Mouse (Mus musculus): ENCODE measurements at regions not wholly inside any gene's neighbourhood (a gene's known extent, or its start where the extent isn't known, plus 50 kb on each side); places are given as distances from the start of the nearest gene placed in this dataset.

- no peak for TF ChIP-seq CTCF (IDR thresholded peaks at IDR 0.05)
- TF ChIP-seq POLR2A (IDR thresholded peaks at IDR 0.05; ENCODE audit: insufficient read depth, low read depth, low read length) = no peak
Measured at GRCm38 (mm10) chr11:39411182-39411581, 1283.8 kb downstream of the Mat2b start.
